Mouse (Mus musculus): ENCODE measurements at regions not wholly inside any gene's neighbourhood (a gene's known extent, or its start where the extent isn't known, plus 50 kb on each side); places are given as distances from the start of the nearest gene placed in this dataset.

DNA sequence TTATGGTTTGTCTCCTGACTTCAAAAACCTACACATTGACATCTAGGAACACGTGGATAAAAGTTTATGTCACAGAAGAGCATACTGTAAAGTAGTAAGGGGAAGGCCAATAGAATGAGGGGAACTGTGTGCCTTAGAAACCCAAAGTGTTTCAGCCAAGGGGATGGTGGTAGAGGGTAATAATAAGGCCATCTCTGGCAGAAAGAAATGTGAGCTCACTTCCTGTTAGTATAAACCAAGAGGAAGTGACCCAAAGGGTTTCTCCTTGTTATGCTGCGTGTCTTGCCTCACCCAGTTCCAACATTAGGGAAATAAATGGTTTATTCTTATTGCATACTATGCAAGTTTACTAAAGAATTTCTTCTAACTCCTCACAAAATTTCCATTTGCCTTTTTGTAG is 2982.4 kb upstream of the Lrrc6 start:
- DNase-seq (ENCODE audit: extremely low spot score, low spot score), result no peak
- 75% methylated on average over 2 of the region's 2 CpGs for WGBS
- Histone ChIP-seq H3K27ac (no peak overlapping the region), H3K27me3 (ENCODE audit: poor library complexity, severe bottlenecking) (no peaks in the 10 kb centered on the region), H3K4me3 (no peak overlapping the region), H3K36me3 (replicated peaks) (no peaks in the 10 kb centered on the region), H3K4me1 (peaks cover 6% of the 10 kb centered on the region; the same call in 1 of the 2 replicates), H3K9me3 (no peaks in the 10 kb centered on the region)

DNA sequence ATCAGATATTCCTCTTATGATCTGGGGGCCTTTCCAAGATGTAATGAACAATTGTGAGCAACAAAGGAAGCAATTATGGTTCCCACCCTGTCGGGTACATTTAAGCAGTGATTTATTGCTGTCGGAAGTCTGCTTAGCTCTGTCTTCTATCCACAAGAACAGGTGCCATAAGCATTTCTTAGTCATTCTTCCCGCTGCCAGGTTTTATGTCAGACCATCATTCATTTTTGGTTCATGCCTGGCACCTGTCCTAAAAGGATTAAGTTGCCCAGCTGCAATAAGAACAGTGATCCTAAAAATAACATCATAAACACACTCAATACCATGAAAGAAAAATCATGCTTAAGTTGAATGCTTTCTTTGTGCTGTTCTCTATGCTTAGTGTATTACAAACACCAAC is 2980.4 kb upstream of the Lrrc6 start:
- WGBS, result 91% methylated on average over 3 of the region's 3 CpGs
- Histone ChIP-seq H3K36me3 (replicated peaks) (no peaks in the 10 kb centered on the region), H3K4me1 (peaks cover 6% of the 10 kb centered on the region; the same call in 1 of the 2 replicates), H3K9me3 (no peaks in the 10 kb centered on the region), H3K4me3 (no peak overlapping the region), H3K27me3 (ENCODE audit: poor library complexity, severe bottlenecking) (no peaks in the 10 kb centered on the region), H3K27ac (no peak overlapping the region)
- no peak for DNase-seq (ENCODE audit: extremely low spot score, low spot score)

GRCm38 (mm10) chr15:69477050-69477449 is 2976.3 kb upstream of the Lrrc6 start:
- H3K36me3 ChIP-seq (replicated peaks), result no peaks in the 10 kb centered on the region
- WGBS, result 86% methylated on average over 3 of the region's 3 CpGs
- no peak overlapping the region for H3K27ac ChIP-seq
- H3K27me3 ChIP-seq (ENCODE audit: poor library complexity, severe bottlenecking), result no peaks in the 10 kb centered on the region
- DNase-seq (ENCODE audit: extremely low spot score, low spot score), result no peak
- no peaks in the 10 kb centered on the region for H3K9me3 ChIP-seq
- no peaks in the 10 kb centered on the region for H3K4me1 ChIP-seq
- no peak overlapping the region for H3K4me3 ChIP-seq

DNA sequence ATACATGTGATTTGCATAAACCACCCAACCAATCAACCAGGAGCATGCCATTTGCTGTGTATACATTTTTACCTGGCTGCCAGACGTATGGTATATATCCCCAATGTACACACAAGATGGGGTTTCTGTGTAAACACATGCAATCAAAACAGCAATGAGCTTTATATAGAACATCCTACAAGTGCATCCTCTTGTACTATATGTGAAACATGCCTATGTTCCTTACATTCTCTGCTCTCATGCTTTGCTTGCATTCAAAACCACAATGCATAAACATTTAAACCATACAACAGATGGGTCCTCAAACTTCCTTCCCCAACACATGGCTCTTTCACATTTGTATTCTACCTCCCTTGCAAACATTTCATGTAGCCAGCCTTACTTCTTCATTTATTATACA is 2968.9 kb upstream of the Lrrc6 start:
- H3K27ac ChIP-seq, result no peak overlapping the region
- no peaks in the 10 kb centered on the region for H3K27me3 ChIP-seq (ENCODE audit: poor library complexity, severe bottlenecking)
- no peaks in the 10 kb centered on the region for H3K9me3 ChIP-seq
- no peak overlapping the region for H3K4me3 ChIP-seq
- no peak for DNase-seq (ENCODE audit: extremely low spot score, low spot score)
- H3K36me3 ChIP-seq (replicated peaks), result no peaks in the 10 kb centered on the region
- no peaks in the 10 kb centered on the region for H3K4me1 ChIP-seq
- 87% methylated on average over 1 of the region's 1 CpGs for WGBS

DNA sequence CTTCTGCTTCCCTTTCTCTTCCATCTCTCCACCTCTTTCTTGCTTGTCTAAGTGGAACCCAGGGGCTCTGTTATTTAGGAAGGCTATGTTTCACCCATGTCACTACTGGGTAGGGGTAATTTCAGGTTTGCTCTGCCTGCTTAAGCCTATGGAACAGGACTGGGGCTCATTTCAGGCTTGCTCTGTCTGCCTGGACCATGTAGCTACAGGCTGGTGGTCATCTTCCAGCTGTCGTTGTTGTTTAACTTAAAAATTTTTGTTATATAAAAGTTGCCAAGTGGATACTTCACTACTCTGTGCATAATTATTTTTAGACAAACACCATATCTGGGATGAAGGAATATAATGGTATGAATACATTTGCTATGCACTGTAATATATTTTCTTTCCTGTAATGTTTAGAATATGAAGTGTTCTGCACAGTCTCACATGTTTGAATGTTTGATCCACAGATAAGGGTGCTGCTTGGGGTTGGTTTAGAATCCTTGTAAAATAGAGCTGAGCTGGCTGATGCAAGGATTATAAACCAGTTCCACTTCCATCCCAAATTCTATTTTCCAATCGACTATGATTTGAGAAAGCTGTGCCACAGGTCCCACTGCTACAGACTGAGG is 2960.0 kb upstream of the Lrrc6 start:
- Histone ChIP-seq H3K27ac (no peak overlapping the region), H3K4me1 (peaks cover 32% of the 10 kb centered on the region), H3K4me3 (no peak overlapping the region), H3K9me3 (no peaks in the 10 kb centered on the region), H3K27me3 (ENCODE audit: poor library complexity, severe bottlenecking) (no peaks in the 10 kb centered on the region), H3K36me3 (replicated peaks) (no peaks in the 10 kb centered on the region)
- WGBS, result 85% methylated on average over 2 of the region's 2 CpGs
- no peak for DNase-seq (ENCODE audit: extremely low spot score, low spot score)

DNA sequence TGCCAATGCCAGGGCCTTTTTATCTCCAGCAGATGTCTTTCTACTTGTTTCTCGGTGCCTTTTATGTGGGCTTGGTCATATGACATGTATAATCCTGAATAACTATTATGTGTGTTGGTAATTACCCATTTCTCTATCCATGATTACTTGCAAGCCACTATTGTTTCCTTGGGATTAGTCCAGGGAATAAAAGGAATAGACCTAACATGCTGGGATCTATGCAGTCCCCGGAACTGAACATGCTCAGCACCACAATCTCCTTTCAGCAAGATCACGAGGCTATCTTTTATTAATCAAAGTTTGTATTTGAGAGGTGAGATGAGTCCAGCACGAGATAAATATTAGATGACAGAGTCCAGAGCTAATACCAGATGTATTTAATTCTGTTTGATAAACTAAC is 2956.8 kb upstream of the Lrrc6 start:
- no peaks in the 10 kb centered on the region for H3K9me3 ChIP-seq
- WGBS, result 44% methylated on average over 4 of the region's 4 CpGs
- H3K36me3 ChIP-seq (replicated peaks), result no peaks in the 10 kb centered on the region
- H3K27me3 ChIP-seq (ENCODE audit: poor library complexity, severe bottlenecking), result no peaks in the 10 kb centered on the region
- DNase-seq (ENCODE audit: extremely low spot score, low spot score), result no peak
- H3K4me3 ChIP-seq, result no peak overlapping the region
- H3K27ac ChIP-seq, result no peak overlapping the region
- peaks cover 32% of the 10 kb centered on the region for H3K4me1 ChIP-seq

- H3K36me3 ChIP-seq (replicated peaks), result no peaks in the 10 kb centered on the region
- WGBS, result 66% methylated on average over 4 of the region's 4 CpGs
- no peaks in the 10 kb centered on the region for H3K9me3 ChIP-seq
- DNase-seq (ENCODE audit: extremely low spot score, low spot score), result no peak
- H3K27ac ChIP-seq, result no peak overlapping the region
- H3K4me3 ChIP-seq, result no peak overlapping the region
- H3K27me3 ChIP-seq (ENCODE audit: poor library complexity, severe bottlenecking), result no peaks in the 10 kb centered on the region
- peaks cover 32% of the 10 kb centered on the region for H3K4me1 ChIP-seq
Observed at GRCm38 (mm10) chr15:69456191-69456770, 2955.6 kb upstream of the Lrrc6 start.

DNA sequence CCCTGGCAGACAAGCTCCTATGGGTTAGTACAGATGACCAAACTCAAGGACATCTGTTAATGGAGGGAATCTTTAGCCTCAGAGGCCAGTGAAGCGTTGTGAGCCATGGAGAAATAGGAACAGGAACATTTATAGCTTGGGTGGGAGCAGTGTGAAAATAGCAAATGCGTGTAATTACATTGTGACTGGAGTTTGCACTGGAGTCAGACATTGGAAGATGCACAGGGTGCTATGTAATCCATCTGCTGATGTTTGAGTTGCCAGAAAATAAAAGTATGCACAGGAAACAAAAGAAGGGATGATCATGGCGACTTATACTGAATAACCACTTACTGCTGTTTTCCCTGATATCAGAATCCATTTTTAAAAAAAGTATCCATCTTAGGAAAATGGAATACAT is 2940.3 kb upstream of the Lrrc6 start:
- Histone ChIP-seq H3K27ac (no peak overlapping the region), H3K36me3 (replicated peaks) (no peaks in the 10 kb centered on the region), H3K4me3 (no peak overlapping the region), H3K27me3 (ENCODE audit: poor library complexity, severe bottlenecking) (no peaks in the 10 kb centered on the region), H3K9me3 (no peaks in the 10 kb centered on the region), H3K4me1 (no peaks in the 10 kb centered on the region)
- no peak for DNase-seq (ENCODE audit: extremely low spot score, low spot score)
- WGBS, result 93% methylated on average over 3 of the region's 3 CpGs

GRCm38 (mm10) chr15:69413531-69414011 is 2912.9 kb upstream of the Lrrc6 start:
- no peak overlapping the region for H3K27ac ChIP-seq
- no peaks in the 10 kb centered on the region for H3K36me3 ChIP-seq (replicated peaks)
- no peaks in the 10 kb centered on the region for H3K9me3 ChIP-seq
- no peak overlapping the region for H3K4me3 ChIP-seq
- WGBS, result 87% methylated on average over 1 of the region's 1 CpGs
- no peaks in the 10 kb centered on the region for H3K27me3 ChIP-seq (ENCODE audit: poor library complexity, severe bottlenecking)
- no peaks in the 10 kb centered on the region for H3K4me1 ChIP-seq
- DNase-seq (ENCODE audit: extremely low spot score, low spot score), result no peak

- no peaks in the 10 kb centered on the region for H3K9me3 ChIP-seq
- H3K4me3 ChIP-seq, result no peak overlapping the region
Observed at GRCm38 (mm10) chr15:69389575-69389974, 2888.9 kb upstream of the Lrrc6 start.

GRCm38 (mm10) chr15:69387466-69387865 is 2886.8 kb upstream of the Lrrc6 start:
- H3K9me3 ChIP-seq, result no peaks in the 10 kb centered on the region
- H3K4me3 ChIP-seq, result no peak overlapping the region
- no peaks in the 10 kb centered on the region for H3K27me3 ChIP-seq (ENCODE audit: poor library complexity, severe bottlenecking)
- H3K27ac ChIP-seq, result no peak overlapping the region
- no peaks in the 10 kb centered on the region for H3K36me3 ChIP-seq (replicated peaks)
- DNase-seq (ENCODE audit: extremely low spot score, low spot score), result no peak
- H3K4me1 ChIP-seq, result no peaks in the 10 kb centered on the region

More at GRCm38 (mm10) chr15:69389575-69389974, 2888.9 kb upstream of the Lrrc6 start:
- no peak for DNase-seq (ENCODE audit: extremely low spot score, low spot score)
- H3K27me3 ChIP-seq (ENCODE audit: poor library complexity, severe bottlenecking), result no peaks in the 10 kb centered on the region
- 89% methylated on average over 4 of the region's 4 CpGs for WGBS
- no peaks in the 10 kb centered on the region for H3K4me1 ChIP-seq
- no peaks in the 10 kb centered on the region for H3K36me3 ChIP-seq (replicated peaks)
- no peak overlapping the region for H3K27ac ChIP-seq

DNA sequence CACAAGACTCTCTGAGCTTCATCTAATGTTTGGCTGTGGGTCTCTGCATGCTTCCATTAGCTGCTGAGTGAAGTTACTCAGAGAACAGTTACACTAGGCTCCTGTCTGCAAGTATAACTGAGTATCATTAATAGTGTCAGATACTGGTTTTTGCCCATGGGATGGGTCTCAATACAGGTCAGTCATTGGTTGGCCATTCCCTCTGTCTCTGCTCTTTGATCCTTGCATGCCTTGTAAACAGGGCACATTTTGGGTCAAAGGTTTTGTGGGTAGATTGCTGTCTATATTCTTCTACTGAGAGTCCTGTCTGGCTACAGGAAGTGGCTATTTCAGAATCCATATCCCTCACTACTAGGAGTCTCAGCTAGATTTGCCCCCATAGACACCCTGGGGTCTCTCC is 2864.7 kb upstream of the Lrrc6 start:
- Histone ChIP-seq H3K9me3 (no peaks in the 10 kb centered on the region), H3K27me3 (ENCODE audit: poor library complexity, severe bottlenecking) (no peaks in the 10 kb centered on the region), H3K4me1 (0 out of 2 replicates have a peak, but pooled peaks cover 3% of the 10 kb centered on the region), H3K4me3 (no peak overlapping the region), H3K27ac (no peak overlapping the region), H3K36me3 (replicated peaks) (no peaks in the 10 kb centered on the region)
- no peak for DNase-seq (ENCODE audit: extremely low spot score, low spot score)

- DNase-seq (ENCODE audit: extremely low spot score, low spot score), result no peak
- no peak overlapping the region for H3K27ac ChIP-seq
- no peaks in the 10 kb centered on the region for H3K4me1 ChIP-seq
- no peak overlapping the region for H3K4me3 ChIP-seq
- WGBS, result 78% methylated on average over 7 of the region's 7 CpGs
- no peaks in the 10 kb centered on the region for H3K27me3 ChIP-seq (ENCODE audit: poor library complexity, severe bottlenecking)
- H3K36me3 ChIP-seq (replicated peaks), result no peaks in the 10 kb centered on the region
- H3K9me3 ChIP-seq, result no peaks in the 10 kb centered on the region
Observed at GRCm38 (mm10) chr15:69350053-69350739, 2849.5 kb upstream of the Lrrc6 start.

Measured in forebrain, embryonic 10.5 days (tissue).